Mouse (Mus musculus): ENCODE measurements around the gene Phf19. TPM values are rescaled to one million over a fixed set of nuclear protein-coding genes. Genes with fewer than 3 reads are reported as not detected.

Phf19 gene
- total and polyA plus RNA-seq, 3 experiments, result 10.2 to 26.2 TPM; not detected in 1

- TF ChIP-seq RAD21 (IDR thresholded peaks at IDR 0.05; ENCODE audit: low read depth, low read length), result no peak
- no peak for TF ChIP-seq JUND (IDR thresholded peaks at IDR 0.05; ENCODE audit: low read depth, low read length)
- H3K4me1 ChIP-seq (ENCODE audit: control insufficient read depth in 1 of 2, insufficient read depth in 2 of 2, low read length in 2 of 2), result no peaks in the 10 kb centered on the region
- no peak overlapping the region for H3K9ac ChIP-seq (ENCODE audit: control insufficient read depth, low read depth, low read length, poor library complexity, severe bottlenecking)
- H3K79me2 ChIP-seq (ENCODE audit: control insufficient read depth, insufficient read depth, low read length, poor library complexity), result no peaks in the 10 kb centered on the region
- no peak for DNase-seq (ENCODE audit: low read depth, low spot score)
- H3K27ac ChIP-seq (ENCODE audit: control insufficient read depth, low read depth, low read length), result no peak overlapping the region
- H3K27me3 ChIP-seq (ENCODE audit: control insufficient read depth in 1 of 2, insufficient read depth in 2 of 2, low read length in 2 of 2), result peaks cover 6 to 13% of the 10 kb centered on the region in 2 experiments
- H3K4me3 ChIP-seq (ENCODE audit: control insufficient read depth in 1 of 2, insufficient read depth in 1 of 2, low read depth in 2 of 2, low read length in 2 of 2), result no peak overlapping the region
- no peaks in the 10 kb centered on the region for H3K9me3 ChIP-seq (replicated peaks; ENCODE audit: insufficient read depth, low read length)
- H3K36me3 ChIP-seq (ENCODE audit: control insufficient read depth in 1 of 2, insufficient read depth in 2 of 2, low read length in 2 of 2), result no peaks in the 10 kb centered on the region
These were observed 27.3 kb upstream of the Phf19 start for GRCm38 (mm10) chr2:34941061-34941675.

DNA sequence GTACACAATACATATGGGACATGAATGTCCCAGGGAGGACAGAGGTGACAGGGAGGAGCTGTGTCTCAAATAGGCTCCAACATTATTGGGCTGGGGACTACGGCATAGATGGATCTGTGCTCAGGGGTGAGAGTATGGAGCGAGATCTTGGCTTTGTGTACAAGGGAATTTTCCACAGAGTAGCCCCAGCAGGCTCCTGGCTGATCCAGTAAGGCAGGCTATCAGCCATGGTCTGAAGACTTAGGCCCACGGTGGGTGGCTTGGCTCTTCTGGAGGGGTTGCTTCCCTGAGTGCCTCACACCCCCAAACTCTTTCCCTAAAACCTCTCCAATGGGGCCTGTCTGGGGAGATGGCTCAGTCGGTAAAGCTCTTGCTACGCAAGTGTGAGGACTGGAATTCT is 26.4 kb upstream of the Phf19 start:
- peaks cover 6 to 13% of the 10 kb centered on the region in 2 experiments for H3K27me3 ChIP-seq (ENCODE audit: control insufficient read depth in 1 of 2, insufficient read depth in 2 of 2, low read length in 2 of 2)
- H3K4me1 ChIP-seq (ENCODE audit: control insufficient read depth in 1 of 2, insufficient read depth in 2 of 2, low read length in 2 of 2), result no peaks in the 10 kb centered on the region
- H3K9ac ChIP-seq (ENCODE audit: control insufficient read depth, low read depth, low read length, poor library complexity, severe bottlenecking), result no peak overlapping the region
- H3K79me2 ChIP-seq (ENCODE audit: control insufficient read depth, insufficient read depth, low read length, poor library complexity), result no peaks in the 10 kb centered on the region
- DNase-seq (ENCODE audit: low read depth, low spot score), result no peak
- no peaks in the 10 kb centered on the region for H3K36me3 ChIP-seq (ENCODE audit: control insufficient read depth in 1 of 2, insufficient read depth in 2 of 2, low read length in 2 of 2)
- H3K9me3 ChIP-seq (replicated peaks; ENCODE audit: insufficient read depth, low read length), result no peaks in the 10 kb centered on the region
- H3K4me3 ChIP-seq (ENCODE audit: control insufficient read depth in 1 of 2, insufficient read depth in 1 of 2, low read depth in 2 of 2, low read length in 2 of 2), result no peak overlapping the region
- TF ChIP-seq ZKSCAN1 (IDR thresholded peaks at IDR 0.05; ENCODE audit: low read depth, low read length), result no peak
- TF ChIP-seq GABPA (IDR thresholded peaks at IDR 0.05; ENCODE audit: low read depth, low read length), result no peak
- TF ChIP-seq SIN3A (IDR thresholded peaks at IDR 0.05; ENCODE audit: low read length), result no peak
- no peak for TF ChIP-seq GATA1 (IDR thresholded peaks at IDR 0.05; ENCODE audit: low read depth, low read length)
- no peak overlapping the region for H3K27ac ChIP-seq (ENCODE audit: control insufficient read depth, low read depth, low read length)

- Histone ChIP-seq H3K9me3 (replicated peaks; ENCODE audit: insufficient read depth, low read length) (no peaks in the 10 kb centered on the region), H3K9ac (ENCODE audit: control insufficient read depth, low read depth, low read length, poor library complexity, severe bottlenecking) (no peak overlapping the region), H3K4me3 (ENCODE audit: control insufficient read depth in 1 of 2, insufficient read depth in 1 of 2, low read depth in 2 of 2, low read length in 2 of 2) (no peak overlapping the region), H3K4me1 (ENCODE audit: control insufficient read depth in 1 of 2, insufficient read depth in 2 of 2, low read length in 2 of 2) (no peaks in the 10 kb centered on the region), H3K27me3 (ENCODE audit: control insufficient read depth in 1 of 2, insufficient read depth in 2 of 2, low read length in 2 of 2) (peaks cover 6 to 12% of the 10 kb centered on the region in 2 experiments), H3K27ac (ENCODE audit: control insufficient read depth, low read depth, low read length) (no peak overlapping the region), H3K79me2 (ENCODE audit: control insufficient read depth, insufficient read depth, low read length, poor library complexity) (no peaks in the 10 kb centered on the region), H3K36me3 (ENCODE audit: control insufficient read depth in 1 of 2, insufficient read depth in 2 of 2, low read length in 2 of 2) (no peaks in the 10 kb centered on the region)
- DNase-seq (ENCODE audit: low read depth, low spot score), result peak; percentile 16
- TF ChIP-seq MAZ (IDR thresholded peaks at IDR 0.05; ENCODE audit: low read depth, low read length) (no peak), CTCF (IDR thresholded peaks at IDR 0.05 in 2 of 3, conservative IDR thresholded peaks at IDR 0.05 in 1 of 3; ENCODE audit: control insufficient read depth in 1 of 3, insufficient read depth in 1 of 3, low read depth in 2 of 3, low read length in 3 of 3, poor library complexity in 1 of 3, severe bottlenecking in 1 of 3) (no peak), UBTF (IDR thresholded peaks at IDR 0.05; ENCODE audit: borderline replicate concordance, insufficient read depth, low read depth, low read length) (no peak), ETS1 (IDR thresholded peaks at IDR 0.05; ENCODE audit: low read depth, low read length) (no peak), EP300 (IDR thresholded peaks at IDR 0.05; ENCODE audit: low read depth in 1 of 2, low read length in 2 of 2) (no peak), ELF1 (IDR thresholded peaks at IDR 0.05; ENCODE audit: low read depth, low read length) (no peak), TBP (IDR thresholded peaks at IDR 0.05; ENCODE audit: low read depth, low read length) (no peak), USF1 (IDR thresholded peaks at IDR 0.05; ENCODE audit: low read depth, low read length) (no peak), USF2 (IDR thresholded peaks at IDR 0.05; ENCODE audit: borderline replicate concordance in 1 of 2, insufficient read depth in 1 of 2, low read depth in 1 of 2, low read length in 2 of 2) (no peak), POLR2A (IDR thresholded peaks at IDR 0.05; ENCODE audit: control insufficient read depth in 1 of 2, insufficient read depth in 1 of 2, low read depth in 1 of 2, low read length in 2 of 2, poor library complexity in 1 of 2) (no peak), SMC3 (IDR thresholded peaks at IDR 0.05; ENCODE audit: low read depth, low read length) (no peak), NRF1 (IDR thresholded peaks at IDR 0.05; ENCODE audit: insufficient read depth, low read depth, low read length, poor library complexity, severe bottlenecking) (no peak), HCFC1 (IDR thresholded peaks at IDR 0.05; ENCODE audit: low read depth, low read length) (no peak), CHD2 (IDR thresholded peaks at IDR 0.05; ENCODE audit: low read length) (no peak), RAD21 (IDR thresholded peaks at IDR 0.05; ENCODE audit: low read depth, low read length) (no peak)
These were observed 24.7 kb upstream of the Phf19 start for GRCm38 (mm10) chr2:34938269-34939208.

Measured in MEL (cell line).